Mouse (Mus musculus) CH12.LX (cell line): ENCODE measurements at regions not wholly inside any gene's neighbourhood (a gene's known extent, or its start where the extent isn't known, plus 50 kb on each side); places are given as distances from the start of the nearest gene placed in this dataset.

Experiments used
- CTCF ChIP-seq, 2 experiments: IDR thresholded peaks in 1 of 2; conservative IDR thresholded peaks in 1 of 2; 2 replicates each; pipeline ENCODE4 v1.5.1; 2011 to 2012; ENCODE audit warnings: low read depth in 2 of 2, low read length in 2 of 2, improper control_type of control experiment in 1 of 2, inconsistent platforms in 1 of 2, mild to moderate bottlenecking in 1 of 2, moderate library complexity in 1 of 2
- MXI1 ChIP-seq: IDR thresholded peaks from 2 replicates; pipeline ENCODE4 v1.6.1; 2011; ENCODE audit warnings: mild to moderate bottlenecking, low read depth, low read length, improper control_type of control experiment
- MYC ChIP-seq: IDR thresholded peaks from 2 replicates; pipeline ENCODE4 v1.6.1; 2011; ENCODE audit warnings: low read depth, mild to moderate bottlenecking, improper control_type of control experiment, low read length

DNA sequence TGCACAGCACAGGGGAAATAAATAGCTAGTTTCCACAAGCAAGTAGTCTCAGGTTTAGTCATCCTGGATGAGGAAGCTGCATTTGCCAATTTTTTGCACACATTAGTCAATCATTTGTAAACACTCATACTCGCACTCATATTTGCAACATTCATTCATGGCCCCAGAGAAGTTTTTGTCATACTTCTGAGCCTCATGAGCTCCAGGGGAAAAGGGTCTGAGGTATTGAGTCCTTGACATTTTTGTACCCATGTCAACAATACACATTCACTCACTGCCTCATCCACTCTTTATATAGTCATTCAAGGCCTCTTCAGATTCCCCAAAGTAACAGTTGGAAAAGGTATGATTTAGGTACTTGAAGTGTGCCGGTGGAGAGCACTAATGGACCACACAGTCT is 200.4 kb upstream of the S100g start:
- TF ChIP-seq MXI1 (no peak), MYC (no peak), CTCF (conservative IDR thresholded peaks at IDR 0.05 in 1 of 2, IDR thresholded peaks at IDR 0.05 in 1 of 2; ENCODE audit: low read depth in 2 of 2, low read length in 2 of 2) (no peak)
